Mouse (Mus musculus): ENCODE measurements around the gene Zfc3h1. TPM values are rescaled to one million over a fixed set of nuclear protein-coding genes. Genes with fewer than 3 reads are reported as not detected.

The Zfc3h1 gene
- total and polyA plus RNA-seq, 2 experiments from 2014 or later, result 11.0 to 43.9 TPM

- no peaks in the 10 kb centered on the region for H3K9me3 ChIP-seq (ENCODE audit: low read length)
- H3K36me3 ChIP-seq (ENCODE audit: insufficient read depth, low read length), result no peaks in the 10 kb centered on the region
- H3K4me1 ChIP-seq (ENCODE audit: insufficient read depth, low read length), result 0 out of 2 replicates have a peak, but pooled peaks cover 2% of the 10 kb centered on the region
- H3K27me3 ChIP-seq (ENCODE audit: insufficient read depth, low read length), result no peaks in the 10 kb centered on the region
- no peak overlapping the region for H3K9ac ChIP-seq (replicated peaks; ENCODE audit: low read length)
- no peak overlapping the region for H3K4me3 ChIP-seq (ENCODE audit: low read length)
- DNase-seq (ENCODE audit: low spot score) (no peak), ATAC-seq (no peak)
- no peak overlapping the region for H3K27ac ChIP-seq
- 66% methylated on average over 6 of the region's 6 CpGs for WGBS
- no peak for TF ChIP-seq CTCF (IDR thresholded peaks at IDR 0.05; ENCODE audit: low read depth)
- no peak overlapping the region for H3K4me2 ChIP-seq (ENCODE audit: low read depth, low read length)
Measured at GRCm38 (mm10) chr10:115473213-115473961, 88.6 kb downstream of the Zfc3h1 start.

DNA sequence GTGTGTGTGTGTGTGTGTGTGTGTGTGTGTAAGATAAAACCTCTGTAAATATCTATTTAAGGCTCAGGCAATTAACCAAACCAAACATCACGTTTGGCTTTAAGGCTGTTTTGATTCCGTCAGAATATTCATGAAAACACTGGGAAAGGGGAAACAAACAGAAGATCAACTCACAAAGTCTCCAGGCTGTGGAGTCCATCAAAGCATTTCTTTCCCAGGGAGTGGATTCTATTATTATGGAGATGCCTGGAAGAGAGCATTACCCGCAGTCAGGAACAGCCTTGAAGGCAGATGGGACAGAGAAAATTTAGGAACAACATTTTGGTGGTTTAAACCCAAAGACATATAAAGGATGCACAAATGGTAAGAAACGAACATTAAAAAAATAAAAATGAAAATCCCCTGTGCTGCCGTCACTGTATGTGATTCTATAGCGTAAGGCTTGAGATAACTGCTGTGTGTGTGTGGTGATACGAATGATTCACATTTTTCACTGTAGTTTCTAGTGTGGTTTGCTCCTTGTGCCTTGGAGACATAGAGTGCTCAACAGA is 90.3 kb downstream of the Zfc3h1 start:
- no peak for DNase-seq (ENCODE audit: low spot score)
- H3K4me3 ChIP-seq (ENCODE audit: low read length), result no peak overlapping the region
- no peak for TF ChIP-seq CTCF (IDR thresholded peaks at IDR 0.05; ENCODE audit: low read depth)
- no peaks in the 10 kb centered on the region for H3K9me3 ChIP-seq (ENCODE audit: low read length)
- no peaks in the 10 kb centered on the region for H3K36me3 ChIP-seq (ENCODE audit: insufficient read depth, low read length)
- H3K4me1 ChIP-seq (ENCODE audit: insufficient read depth, low read length), result 0 out of 2 replicates have a peak, but pooled peaks cover 3% of the 10 kb centered on the region
- no peak overlapping the region for H3K4me2 ChIP-seq (ENCODE audit: low read depth, low read length)
- no peak overlapping the region for H3K9ac ChIP-seq (replicated peaks; ENCODE audit: low read length)
- H3K27me3 ChIP-seq (ENCODE audit: insufficient read depth, low read length), result no peaks in the 10 kb centered on the region
- H3K27ac ChIP-seq, result no peak overlapping the region
- WGBS, result 57% methylated on average over 7 of the region's 7 CpGs
- no peak for ATAC-seq

GRCm38 (mm10) chr10:115476506-115476905 is 91.7 kb downstream of the Zfc3h1 start:
- H3K4me3 ChIP-seq (ENCODE audit: low read length), result no peak overlapping the region
- 0 out of 2 replicates have a peak, but pooled peaks cover 3% of the 10 kb centered on the region for H3K4me1 ChIP-seq (ENCODE audit: insufficient read depth, low read length)
- no peaks in the 10 kb centered on the region for H3K27me3 ChIP-seq (ENCODE audit: insufficient read depth, low read length)
- no peak for TF ChIP-seq CTCF (IDR thresholded peaks at IDR 0.05; ENCODE audit: low read depth)
- H3K9me3 ChIP-seq (ENCODE audit: low read length), result no peaks in the 10 kb centered on the region
- ATAC-seq (no peak), DNase-seq (ENCODE audit: low spot score) (no peak)
- H3K36me3 ChIP-seq (ENCODE audit: insufficient read depth, low read length), result no peaks in the 10 kb centered on the region
- 96% methylated on average over 9 of the region's 9 CpGs for WGBS
- no peak overlapping the region for H3K27ac ChIP-seq
- no peak overlapping the region for H3K9ac ChIP-seq (replicated peaks; ENCODE audit: low read length)
- H3K4me2 ChIP-seq (ENCODE audit: low read depth, low read length), result no peak overlapping the region

DNA sequence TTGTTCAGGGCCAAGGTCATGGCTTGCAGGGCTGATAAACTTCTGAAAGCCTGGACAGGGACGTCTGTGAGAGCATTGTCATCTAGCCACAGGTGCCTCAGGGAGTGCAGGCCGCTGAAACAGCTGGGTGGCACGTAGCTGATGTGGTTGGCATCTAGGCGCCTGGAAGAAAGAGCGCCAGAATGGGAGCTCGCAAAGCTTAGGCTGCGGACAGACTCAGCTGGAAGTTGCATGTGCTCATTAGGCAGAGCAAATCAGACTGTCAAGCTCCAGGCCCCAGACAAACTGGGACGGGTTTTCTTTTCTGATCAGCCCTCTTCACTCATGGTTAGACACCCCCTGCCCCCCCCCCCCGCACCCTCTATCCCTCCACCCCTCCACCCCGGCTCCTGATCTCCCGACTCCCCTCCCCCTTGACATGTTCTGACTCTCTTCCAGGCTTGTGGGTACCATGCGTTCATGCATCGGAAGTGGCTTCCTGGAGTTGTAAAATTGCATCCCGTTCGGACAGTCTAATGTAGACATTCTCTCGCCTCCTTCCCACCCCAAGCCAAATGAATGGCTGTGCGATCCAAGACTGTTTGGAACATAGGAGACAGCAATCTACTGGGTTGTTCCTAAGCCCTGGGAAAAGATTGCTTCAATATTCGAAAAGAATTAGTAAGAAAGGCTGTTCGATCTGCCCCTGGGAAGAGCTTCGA is 93.8 kb downstream of the Zfc3h1 start:
- ATAC-seq (peak; percentile 76), DNase-seq (ENCODE audit: low spot score) (peak; percentile 62)
- Histone ChIP-seq H3K36me3 (ENCODE audit: insufficient read depth, low read length) (no peaks in the 10 kb centered on the region), H3K4me3 (ENCODE audit: low read length) (peak overlapping the region; percentile 22), H3K9me3 (ENCODE audit: low read length) (no peaks in the 10 kb centered on the region), H3K27me3 (ENCODE audit: insufficient read depth, low read length) (no peaks in the 10 kb centered on the region), H3K4me2 (ENCODE audit: low read depth, low read length) (peak overlapping the region; percentile 59), H3K9ac (replicated peaks; ENCODE audit: low read length) (no peak overlapping the region), H3K4me1 (ENCODE audit: insufficient read depth, low read length) (0 out of 2 replicates have a peak, but pooled peaks cover 3% of the 10 kb centered on the region), H3K27ac (peak overlapping the region; percentile 41; the same call in 1 of the 2 replicates)
- TF ChIP-seq CTCF (IDR thresholded peaks at IDR 0.05; ENCODE audit: low read depth), result no peak
- 9% methylated on average over 19 of the region's 20 CpGs for WGBS

Other genes starting within 250 kb of the Zfc3h1 start
- 9.8 and 14.0 TPM in 2 replicates for gene Tph2, start 199.9 kb upstream of the Zfc3h1 start, total RNA-seq (2014; rRNA removed)
- gene Tph2, start 199.9 kb upstream of the Zfc3h1 start, polyA plus RNA-seq (2015; fragmentation: Nextera tagmentation; extraction: Ambion mirVana), result 13.6 and 17.9 TPM in 2 replicates
- 6.1 and 8.5 TPM in 2 replicates for gene Tbc1d15, start 133.5 kb upstream of the Zfc3h1 start, total RNA-seq (2014; rRNA removed)
- gene Tbc1d15, start 133.5 kb upstream of the Zfc3h1 start, polyA plus RNA-seq (2015; fragmentation: Nextera tagmentation; extraction: Ambion mirVana), result 30.2 and 36.1 TPM in 2 replicates
- gene Rab21, start 69.4 kb upstream of the Zfc3h1 start, total RNA-seq (2014; rRNA removed), result 24.8 and 27.1 TPM in 2 replicates
- 9.0 and 10.1 TPM in 2 replicates for gene Rab21, start 69.4 kb upstream of the Zfc3h1 start, polyA plus RNA-seq (2015; fragmentation: Nextera tagmentation; extraction: Ambion mirVana)
- 13.5 and 49.9 TPM in 2 replicates for gene Tmem19, start 22.5 kb upstream of the Zfc3h1 start, total RNA-seq (2014; rRNA removed)
- gene Tmem19, start 22.5 kb upstream of the Zfc3h1 start, polyA plus RNA-seq (2015; fragmentation: Nextera tagmentation; extraction: Ambion mirVana), result 33.5 and 34.0 TPM in 2 replicates
- gene Thap2, start 516 bp upstream of the Zfc3h1 start, total RNA-seq (2014; rRNA removed), result 6.4 and 11.8 TPM in 2 replicates
- 10.1 and 12.5 TPM in 2 replicates for gene Thap2, start 516 bp upstream of the Zfc3h1 start, polyA plus RNA-seq (2015; fragmentation: Nextera tagmentation; extraction: Ambion mirVana)
- 1.3 TPM in 1 of 2 replicates, not detected in the other for gene A930009A15Rik, start 185.0 kb downstream of the Zfc3h1 start, total RNA-seq (2014; rRNA removed)
- 4.0 and 5.0 TPM in 2 replicates for gene A930009A15Rik, start 185.0 kb downstream of the Zfc3h1 start, polyA plus RNA-seq (2015; fragmentation: Nextera tagmentation; extraction: Ambion mirVana)
- gene Lgr5, start 202.8 kb downstream of the Zfc3h1 start, total RNA-seq (2014; rRNA removed), result 2.3 and 3.3 TPM in 2 replicates
- gene Lgr5, start 202.8 kb downstream of the Zfc3h1 start, polyA plus RNA-seq (2015; fragmentation: Nextera tagmentation; extraction: Ambion mirVana), result 2.6 and 3.0 TPM in 2 replicates